Mouse (Mus musculus): ENCODE data around the gene Tab3.

DNA sequence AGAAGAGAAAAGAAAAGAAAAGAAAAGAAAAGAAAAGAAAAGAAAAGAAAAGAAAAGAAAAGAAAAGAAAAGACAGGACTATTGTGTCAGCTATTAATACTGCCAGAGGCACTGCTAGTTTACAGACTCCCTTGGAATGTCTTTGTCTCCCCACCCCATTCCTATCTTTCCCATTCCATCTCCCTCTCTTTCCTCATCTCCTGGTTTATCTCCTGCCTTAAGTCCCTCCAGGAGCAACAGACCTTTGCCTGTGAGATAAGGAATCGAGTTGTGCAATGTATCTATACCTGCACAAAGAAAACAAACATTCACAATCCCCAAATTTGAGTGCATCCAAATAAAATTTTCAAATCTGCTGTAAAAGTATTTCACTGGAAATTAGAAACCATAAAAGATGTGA lies 48.3 kb upstream of the Tab3 start:
- no peak for TF ChIP-seq HCFC1 (IDR thresholded peaks at IDR 0.05; ENCODE audit: borderline replicate concordance, insufficient read depth, low read length)
- TF ChIP-seq CHD2 (IDR thresholded peaks at IDR 0.05; ENCODE audit: low read depth, low read length), result no peak

All from ES-E14 (cell line).